Mouse (Mus musculus): ENCODE measurements around the gene Zfp282. TPM values are rescaled to one million over a fixed set of nuclear protein-coding genes. Genes with fewer than 3 reads are reported as not detected.

Gene Zfp282
- polyA plus RNA-seq, 1 experiment from 2014 or later: 14.6 TPM

GRCm38 (mm10) chr6:47904917-47905695 lies 28.1 kb downstream of the Zfp282 start:
- 73% methylated on average over 44 of the region's 44 CpGs for WGBS
- peaks cover 45% of the 10 kb centered on the region for H3K36me3 ChIP-seq
- H3K4me2 ChIP-seq: no peak overlapping the region
- no peak overlapping the region for H3K27ac ChIP-seq
- no peak for ATAC-seq (ENCODE audit: insufficient read depth, low FRiP score, low read depth)
- no peaks in the 10 kb centered on the region for H3K27me3 ChIP-seq (replicated peaks)
- no peaks in the 10 kb centered on the region for H3K9me3 ChIP-seq
- no peaks in the 10 kb centered on the region for H3K4me1 ChIP-seq
- no peak overlapping the region for H3K4me3 ChIP-seq (replicated peaks)
- no peak overlapping the region for H3K9ac ChIP-seq

- Histone ChIP-seq H3K9ac (no peak overlapping the region), H3K36me3 (peaks cover 40% of the 10 kb centered on the region), H3K27ac (no peak overlapping the region), H3K27me3 (replicated peaks) (no peaks in the 10 kb centered on the region), H3K4me2 (no peak overlapping the region), H3K9me3 (no peaks in the 10 kb centered on the region), H3K4me1 (no peaks in the 10 kb centered on the region), H3K4me3 (replicated peaks) (no peak overlapping the region)
- no peak for ATAC-seq (ENCODE audit: insufficient read depth, low FRiP score, low read depth)
- WGBS: 95% methylated on average over 5 of the region's 5 CpGs
These were observed 29.3 kb downstream of the Zfp282 start for GRCm38 (mm10) chr6:47906326-47906725.

- Histone ChIP-seq H3K9me3 (no peaks in the 10 kb centered on the region), H3K36me3 (peaks cover 27% of the 10 kb centered on the region), H3K9ac (no peak overlapping the region), H3K27me3 (replicated peaks) (no peaks in the 10 kb centered on the region), H3K27ac (no peak overlapping the region), H3K4me1 (no peaks in the 10 kb centered on the region), H3K4me2 (no peak overlapping the region), H3K4me3 (replicated peaks) (no peak overlapping the region)
- WGBS: 79% methylated on average over 1 of the region's 1 CpGs
- ATAC-seq (ENCODE audit: insufficient read depth, low FRiP score, low read depth): no peak
These were observed 32.0 kb downstream of the Zfp282 start for GRCm38 (mm10) chr6:47909007-47909406.

GRCm38 (mm10) chr6:47911650-47912049 lies 34.6 kb downstream of the Zfp282 start:
- H3K36me3 ChIP-seq: 0 out of 2 replicates have a peak, but pooled peaks cover 3% of the 10 kb centered on the region

GRCm38 (mm10) chr6:47912991-47913390 lies 36.0 kb downstream of the Zfp282 start:
- Histone ChIP-seq H3K4me2 (no peak overlapping the region), H3K27ac (peak overlapping the region; percentile 35; the same call in 1 of the 2 replicates), H3K4me3 (replicated peaks) (no peak overlapping the region), H3K27me3 (replicated peaks) (no peaks in the 10 kb centered on the region), H3K9me3 (no peaks in the 10 kb centered on the region), H3K9ac (no peak overlapping the region), H3K4me1 (no peaks in the 10 kb centered on the region), H3K36me3 (0 out of 2 replicates have a peak, but pooled peaks cover 2% of the 10 kb centered on the region)
- ATAC-seq (ENCODE audit: insufficient read depth, low FRiP score, low read depth): no peak; the same call in 1 of the 2 replicates
- WGBS: 56% methylated on average over 3 of the region's 3 CpGs

More at GRCm38 (mm10) chr6:47911650-47912049, 34.6 kb downstream of the Zfp282 start:
- H3K27me3 ChIP-seq (replicated peaks): no peaks in the 10 kb centered on the region
- H3K4me3 ChIP-seq (replicated peaks): no peak overlapping the region
- WGBS: 61% methylated on average over 1 of the region's 1 CpGs
- no peaks in the 10 kb centered on the region for H3K9me3 ChIP-seq
- H3K27ac ChIP-seq: no peak overlapping the region
- H3K4me1 ChIP-seq: no peaks in the 10 kb centered on the region
- ATAC-seq (ENCODE audit: insufficient read depth, low FRiP score, low read depth): no peak
- H3K4me2 ChIP-seq: no peak overlapping the region
- H3K9ac ChIP-seq: no peak overlapping the region

- no peak for ATAC-seq (ENCODE audit: insufficient read depth, low FRiP score, low read depth)
- Histone ChIP-seq H3K9ac (no peak overlapping the region), H3K4me1 (peaks cover 7% of the 10 kb centered on the region), H3K27me3 (replicated peaks) (no peaks in the 10 kb centered on the region), H3K36me3 (no peaks in the 10 kb centered on the region), H3K4me2 (no peak overlapping the region), H3K27ac (no peak overlapping the region), H3K9me3 (no peaks in the 10 kb centered on the region), H3K4me3 (replicated peaks) (no peak overlapping the region)
- WGBS: 78% methylated on average over 5 of the region's 5 CpGs
These were observed 40.0 kb downstream of the Zfp282 start for GRCm38 (mm10) chr6:47917051-47917450.

- H3K36me3 ChIP-seq: no peaks in the 10 kb centered on the region
- no peaks in the 10 kb centered on the region for H3K9me3 ChIP-seq
- WGBS: 71% methylated on average over 3 of the region's 3 CpGs
- no peak overlapping the region for H3K9ac ChIP-seq
- H3K4me3 ChIP-seq (replicated peaks): no peak overlapping the region
- ATAC-seq (ENCODE audit: insufficient read depth, low FRiP score, low read depth): no peak
- no peaks in the 10 kb centered on the region for H3K27me3 ChIP-seq (replicated peaks)
- H3K4me2 ChIP-seq: no peak overlapping the region
- peaks cover 9% of the 10 kb centered on the region for H3K4me1 ChIP-seq
- no peak overlapping the region for H3K27ac ChIP-seq
These were observed 41.8 kb downstream of the Zfp282 start for GRCm38 (mm10) chr6:47918768-47919274.

GRCm38 (mm10) chr6:47919646-47920446 lies 42.8 kb downstream of the Zfp282 start:
- Histone ChIP-seq H3K4me1 (peaks cover 9% of the 10 kb centered on the region), H3K9ac (peak overlapping the region; percentile 55; the same call in 1 of the 2 replicates), H3K27me3 (replicated peaks) (no peaks in the 10 kb centered on the region), H3K36me3 (no peaks in the 10 kb centered on the region), H3K9me3 (no peaks in the 10 kb centered on the region), H3K4me3 (replicated peaks) (peak overlapping the region; percentile 84), H3K4me2 (peak overlapping the region; percentile 52), H3K27ac (peak overlapping the region; percentile 98)
- 27% methylated on average over 11 of the region's 11 CpGs for WGBS
- ATAC-seq (ENCODE audit: insufficient read depth, low FRiP score, low read depth): peak; percentile 7; the same call in 1 of the 2 replicates

- under 1% methylated on average over 65 of the region's 67 CpGs for WGBS
- H3K9me3 ChIP-seq: no peaks in the 10 kb centered on the region
- no peaks in the 10 kb centered on the region for H3K27me3 ChIP-seq (replicated peaks)
- H3K9ac ChIP-seq: peak within 1 kb of the TSS; percentile 55
- peak within 1 kb of the TSS; percentile 59 for H3K4me2 ChIP-seq
- ATAC-seq (ENCODE audit: insufficient read depth, low FRiP score, low read depth): peak; percentile 94
- H3K4me3 ChIP-seq (replicated peaks): peak within 1 kb of the TSS; percentile 84
- H3K36me3 ChIP-seq: no peaks in the 10 kb centered on the region
- peak within 1 kb of the TSS; percentile 98 for H3K27ac ChIP-seq
- H3K4me1 ChIP-seq: peaks cover 9% of the 10 kb centered on the region
These were observed 43.7 kb downstream of the Zfp282 start, which contains the start of gene Zfp212 for GRCm38 (mm10) chr6:47920447-47921340. TSS of gene Zfp212 (plus strand) at chr6:47920476.

GRCm38 (mm10) chr6:47942461-47942860 lies 65.5 kb downstream of the Zfp282 start:
- Histone ChIP-seq H3K9me3 (no peaks in the 10 kb centered on the region), H3K9ac (0 out of 2 replicates have a peak overlapping the region, but pooled peaks have one; percentile 37), H3K36me3 (peaks cover 7% of the 10 kb centered on the region), H3K27ac (no peak overlapping the region), H3K4me3 (replicated peaks) (peak overlapping the region; percentile 45), H3K4me1 (peaks cover 10% of the 10 kb centered on the region; the same call in 1 of the 2 replicates), H3K4me2 (peak overlapping the region; percentile 80), H3K27me3 (replicated peaks) (no peaks in the 10 kb centered on the region)
- 50% methylated on average over 12 of the region's 12 CpGs for WGBS
- ATAC-seq (ENCODE audit: insufficient read depth, low FRiP score, low read depth): no peak

Data from stomach, embryonic 15.5 days (tissue).